Mouse (Mus musculus) limb, embryonic 11.5 days (tissue): ENCODE results near the gene Fam189a1. TPM values are rescaled to one million over a fixed set of nuclear protein-coding genes. Genes with fewer than 3 reads are reported as not detected.
A peak's percentile ranks its signal among the peaks of the same experiment; 100 is the strongest.

Experiments used
- ATAC-seq: fragments of 200-750 bp; cut with Nextera tagmentation; 2 replicates; pipeline ENCODE4 v1.8.0; 2017; ENCODE audit warnings: low read depth; ENCODE audit not compliant: insufficient number of reproducible peaks, low FRiP score, low TSS enrichment
- DNase-seq: peaks from one replicate; pipeline ENCODE4 v3.0.0-alpha.2; 2015; ENCODE audit warnings: low spot score
- H3K27ac ChIP-seq: fragments of 300-500 bp; sonication (generic); replicated peaks from 2 replicates; pipeline ENCODE4 v1.5.1; 2014; ENCODE audit warnings: low read depth, mild to moderate bottlenecking, low read length
- H3K27me3 ChIP-seq: fragments of 300-500 bp; sonication (generic); 2 replicates; pipeline ENCODE4 v1.6.1; 2014; ENCODE audit warnings: mild to moderate bottlenecking, low read length, mixed read lengths; ENCODE audit not compliant: control insufficient read depth, insufficient read depth
- H3K36me3 ChIP-seq: fragments of 300-500 bp; sonication (generic); 2 replicates; pipeline ENCODE4 v1.6.1; 2014; ENCODE audit warnings: mild to moderate bottlenecking, low read length, moderate library complexity, mixed read lengths; ENCODE audit not compliant: control insufficient read depth, insufficient read depth
- H3K4me1 ChIP-seq: fragments of 300-500 bp; sonication (generic); 2 replicates; pipeline ENCODE4 v1.6.1; 2014; ENCODE audit warnings: low read length, mixed read lengths; ENCODE audit not compliant: control insufficient read depth, insufficient read depth
- H3K4me2 ChIP-seq: fragments of 300-500 bp; sonication (generic); 2 replicates; pipeline ENCODE4 v1.6.1; 2014; ENCODE audit warnings: low read depth, mild to moderate bottlenecking, moderate library complexity; ENCODE audit not compliant: severe bottlenecking
- H3K4me3 ChIP-seq: fragments of 300-500 bp; sonication (generic); 2 replicates; pipeline ENCODE4 v1.5.1; 2014; ENCODE audit warnings: low read depth, low read length
- H3K9ac ChIP-seq: fragments of 300-500 bp; sonication (generic); 2 replicates; pipeline ENCODE4 v1.6.1; 2014; ENCODE audit warnings: mild to moderate bottlenecking, low read length
- H3K9me3 ChIP-seq: fragments of 300-500 bp; sonication (generic); 2 replicates; pipeline ENCODE4 v1.6.1; 2016; ENCODE audit warnings: low read length; ENCODE audit not compliant: control insufficient read depth
- WGBS: fragments of 180-500 bp; shearing (Covaris S2); extraction: QIAGEN DNeasy Blood & Tissue Kit; methylation state at CpG from one replicate; pipeline ENCODE4 v1.1.7; 2014; 5-methylcytosine and 5-hydroxymethylcytosine counted together
- polyA plus RNA-seq: library from polyadenylated mRNA; unstranded; fragments of >200 nt; fragmentation: Nextera tagmentation; extraction: Ambion mirVana; gene quantifications from 2 replicates; pipeline ENCODE4 v1.2.1, GENCODE M21; 2014

Gene Fam189a1
- polyA plus RNA-seq, 1 experiment from 2014 or later: 0.35 TPM

GRCm38 (mm10) chr7:64889919-64890318 is 266.5 kb downstream of the Fam189a1 start:
- H3K36me3 ChIP-seq: no peaks in the 10 kb centered on the region
- no peak for ATAC-seq
- DNase-seq: no peak

GRCm38 (mm10) chr7:64884187-64884862 is 272.0 kb downstream of the Fam189a1 start:
- ATAC-seq (no peak), DNase-seq (no peak)
- Histone ChIP-seq H3K4me3 (no peak overlapping the region), H3K9me3 (no peaks in the 10 kb centered on the region), H3K36me3 (no peaks in the 10 kb centered on the region), H3K4me2 (no peak overlapping the region), H3K4me1 (no peaks in the 10 kb centered on the region), H3K27ac (no peak overlapping the region), H3K27me3 (no peaks in the 10 kb centered on the region), H3K9ac (no peak overlapping the region)
- 78% methylated on average over 11 of the region's 11 CpGs for WGBS

More at GRCm38 (mm10) chr7:64889919-64890318, 266.5 kb downstream of the Fam189a1 start:
- no peaks in the 10 kb centered on the region for H3K9me3 ChIP-seq
- H3K9ac ChIP-seq: no peak overlapping the region
- no peak overlapping the region for H3K4me2 ChIP-seq
- H3K27ac ChIP-seq: no peak overlapping the region
- H3K4me1 ChIP-seq: no peaks in the 10 kb centered on the region
- H3K27me3 ChIP-seq: no peaks in the 10 kb centered on the region
- no peak overlapping the region for H3K4me3 ChIP-seq
- 92% methylated on average over 9 of the region's 9 CpGs for WGBS

GRCm38 (mm10) chr7:64882243-64882642 is 274.1 kb downstream of the Fam189a1 start:
- Histone ChIP-seq H3K4me2 (no peak overlapping the region), H3K9me3 (no peaks in the 10 kb centered on the region), H3K4me1 (no peaks in the 10 kb centered on the region), H3K9ac (no peak overlapping the region), H3K27me3 (no peaks in the 10 kb centered on the region), H3K4me3 (no peak overlapping the region), H3K36me3 (no peaks in the 10 kb centered on the region), H3K27ac (no peak overlapping the region)
- no peak for ATAC-seq
- no peak for DNase-seq
- WGBS: 77% methylated on average over 6 of the region's 6 CpGs

GRCm38 (mm10) chr7:64881387-64881786 is 275.0 kb downstream of the Fam189a1 start:
- H3K27ac ChIP-seq: no peak overlapping the region
- WGBS: 76% methylated on average over 7 of the region's 7 CpGs
- no peak for DNase-seq
- no peak overlapping the region for H3K9ac ChIP-seq
- no peaks in the 10 kb centered on the region for H3K4me1 ChIP-seq
- no peak overlapping the region for H3K4me2 ChIP-seq
- no peak overlapping the region for H3K4me3 ChIP-seq
- no peaks in the 10 kb centered on the region for H3K36me3 ChIP-seq
- H3K27me3 ChIP-seq: no peaks in the 10 kb centered on the region
- no peak for ATAC-seq
- no peaks in the 10 kb centered on the region for H3K9me3 ChIP-seq

- ATAC-seq (no peak), DNase-seq (no peak)
- Histone ChIP-seq H3K4me3 (no peak overlapping the region), H3K9me3 (no peaks in the 10 kb centered on the region), H3K4me1 (no peaks in the 10 kb centered on the region), H3K36me3 (no peaks in the 10 kb centered on the region), H3K9ac (no peak overlapping the region), H3K27me3 (no peaks in the 10 kb centered on the region), H3K4me2 (no peak overlapping the region), H3K27ac (no peak overlapping the region)
- WGBS: 78% methylated on average over 5 of the region's 5 CpGs
Measured at GRCm38 (mm10) chr7:64880415-64880814, 276.0 kb downstream of the Fam189a1 start.

- no peaks in the 10 kb centered on the region for H3K27me3 ChIP-seq
- H3K9ac ChIP-seq: no peak overlapping the region
- H3K4me1 ChIP-seq: peaks cover 4% of the 10 kb centered on the region; the same call in 1 of the 2 replicates
- no peak overlapping the region for H3K27ac ChIP-seq
- H3K4me3 ChIP-seq: no peak overlapping the region
- WGBS: 89% methylated on average over 4 of the region's 4 CpGs
- DNase-seq (no peak), ATAC-seq (no peak)
- no peaks in the 10 kb centered on the region for H3K9me3 ChIP-seq
- H3K4me2 ChIP-seq: no peak overlapping the region
- H3K36me3 ChIP-seq: no peaks in the 10 kb centered on the region
Measured at GRCm38 (mm10) chr7:64874941-64875340, 281.4 kb downstream of the Fam189a1 start.

GRCm38 (mm10) chr7:64873266-64873665 is 283.1 kb downstream of the Fam189a1 start:
- Histone ChIP-seq H3K36me3 (no peaks in the 10 kb centered on the region), H3K9me3 (no peaks in the 10 kb centered on the region), H3K27me3 (no peaks in the 10 kb centered on the region), H3K4me3 (peak overlapping the region; percentile 84; the same call in 1 of the 2 replicates), H3K4me2 (peak overlapping the region; percentile 17; the same call in 1 of the 2 replicates), H3K9ac (no peak overlapping the region), H3K4me1 (peaks cover 4% of the 10 kb centered on the region; the same call in 1 of the 2 replicates), H3K27ac (no peak overlapping the region)
- ATAC-seq: peak; percentile 23; the same call in 1 of the 2 replicates
- 37% methylated on average over 11 of the region's 11 CpGs for WGBS
- no peak for DNase-seq

- Histone ChIP-seq H3K27ac (peak within 1 kb of the TSS; percentile 68), H3K4me2 (peak within 1 kb of the TSS; percentile 58), H3K9me3 (no peaks in the 10 kb centered on the region), H3K4me3 (peak within 1 kb of the TSS; percentile 84), H3K27me3 (no peaks in the 10 kb centered on the region), H3K9ac (peak within 1 kb of the TSS; percentile 90), H3K36me3 (no peaks in the 10 kb centered on the region), H3K4me1 (peaks cover 4% of the 10 kb centered on the region; the same call in 1 of the 2 replicates)
- peak; percentile 97 for DNase-seq
- peak; percentile 92 for ATAC-seq
- under 1% methylated on average over 57 of the region's 57 CpGs for WGBS
Measured at GRCm38 (mm10) chr7:64872743-64873241, 283.6 kb downstream of the Fam189a1 start, which contains the start of gene Nsmce3. TSS of gene Nsmce3 (minus strand) at chr7:64872997.
